Mouse (Mus musculus): ENCODE measurements around the gene Gm36210. TPM values are rescaled to one million over a fixed set of nuclear protein-coding genes. Genes with fewer than 3 reads are reported as not detected.
"Not testable (repeated sequence)": the region's sequence is repeated elsewhere in the genome, so short reads cannot be mapped to it uniquely, and the experiment has no call there.

Gene Gm36210
- total and polyA plus RNA-seq, 3 experiments: 0.23 to 0.45 TPM; not detected in 1

DNA sequence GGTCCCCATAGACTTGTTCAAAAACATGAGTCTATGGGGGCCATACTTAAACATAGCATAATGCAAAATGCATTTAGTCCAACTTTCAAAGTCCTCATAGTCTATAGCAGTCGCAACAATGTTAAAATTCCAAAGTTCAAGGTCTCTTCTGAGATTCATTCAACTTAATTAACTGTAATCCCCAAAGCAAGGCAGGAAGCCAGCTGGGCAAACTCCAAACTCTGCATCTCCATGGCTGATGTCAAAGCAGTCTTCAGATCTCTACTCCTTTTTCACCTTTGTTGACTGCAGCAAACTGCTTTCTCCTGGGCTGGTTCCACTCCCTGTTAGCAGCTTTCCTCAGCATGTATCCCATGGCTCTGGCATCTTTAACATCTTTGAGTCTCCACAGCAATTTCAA, 27.3 kb downstream of the Gm36210 start:
- DNase-seq: not testable (repeated sequence)

DNA sequence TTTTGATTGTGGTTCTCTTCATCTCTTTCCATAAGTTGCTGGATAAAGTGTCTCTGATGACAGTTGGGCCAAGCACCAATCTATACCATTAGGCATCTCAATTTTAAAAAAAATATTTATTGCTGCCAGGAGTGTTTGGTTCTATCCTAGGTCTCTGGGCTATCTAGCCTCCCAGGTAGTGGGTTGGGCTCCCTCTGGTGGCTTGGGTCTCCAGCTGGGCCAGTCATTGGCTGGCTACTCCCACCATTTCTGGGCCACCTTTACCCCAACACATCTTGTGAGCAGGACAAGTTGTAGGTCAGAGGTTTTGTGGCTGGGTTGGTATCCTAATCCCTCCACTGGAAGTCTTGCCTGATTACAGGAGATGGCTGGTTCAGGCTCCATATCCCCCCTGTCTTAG, 28.1 kb downstream of the Gm36210 start:
- DNase-seq: peak; percentile 26

DNA sequence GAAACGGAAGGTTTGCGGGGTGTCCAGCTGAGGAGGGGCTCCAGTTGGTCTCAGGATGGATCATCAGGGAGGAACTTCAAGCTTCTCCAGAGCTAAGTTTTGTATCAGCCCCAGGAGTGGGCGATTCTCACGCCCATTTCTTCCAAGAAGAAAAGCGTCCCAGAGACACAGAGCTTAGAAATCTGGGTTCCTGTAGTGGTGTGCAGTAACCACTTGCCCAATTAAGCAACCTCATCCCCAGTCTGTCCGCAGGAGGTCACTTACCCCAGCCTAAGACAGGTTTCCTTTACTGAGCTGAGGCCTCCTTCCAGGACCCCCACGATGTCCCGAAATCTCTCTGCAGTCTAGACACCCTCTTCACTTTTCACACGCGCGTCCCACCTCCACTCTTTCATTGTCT, 29.1 kb downstream of the Gm36210 start:
- DNase-seq: no peak

DNA sequence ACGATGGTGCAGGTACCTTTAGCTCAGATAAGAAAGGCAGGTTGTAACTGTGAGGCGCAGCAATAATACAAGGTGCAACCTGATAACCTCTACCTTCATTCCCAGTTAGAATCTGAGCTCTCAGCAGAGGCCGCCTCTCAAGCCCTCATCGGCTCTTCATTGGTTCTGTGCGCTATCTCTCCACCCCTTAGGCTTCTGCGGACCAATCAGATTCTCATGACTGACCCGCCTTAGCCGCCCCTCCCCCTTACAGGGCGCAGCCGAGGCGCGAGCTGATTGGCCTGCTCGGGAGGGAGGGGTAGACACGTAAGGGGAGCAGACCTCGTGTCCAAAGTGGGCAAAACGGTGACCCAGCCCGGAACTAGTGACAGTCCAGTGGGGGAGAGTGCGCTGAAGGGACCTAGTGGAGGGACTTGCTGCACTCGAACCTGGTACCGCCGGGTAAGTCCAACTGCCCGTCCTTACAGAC, 29.5 kb downstream of the Gm36210 start, which contains the start of gene Isoc2a:
Gene Isoc2a (plus strand): TSS at position 401 of the 469 bp plus-strand sequence.
- peak; percentile 95 for DNase-seq

DNA sequence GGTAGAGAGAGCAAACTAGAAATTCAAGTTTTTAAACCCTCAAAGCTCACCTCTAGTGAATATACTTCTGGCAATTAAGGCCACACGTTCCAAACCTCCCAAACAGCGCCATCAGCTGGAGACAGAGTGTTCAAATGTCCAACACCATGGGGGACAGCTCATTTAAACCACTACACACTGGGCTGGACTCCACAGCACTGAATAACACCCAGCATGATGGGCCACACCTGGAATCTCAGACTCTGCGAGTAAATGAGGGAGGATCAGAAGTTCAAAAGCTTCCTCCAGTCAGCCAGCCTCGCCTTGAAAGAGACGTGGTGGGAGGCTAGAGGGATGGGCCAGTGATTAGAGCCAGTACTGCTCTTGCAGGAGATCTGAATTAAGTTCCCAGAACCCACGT, 36.2 kb downstream of the Gm36210 start, which contains the start of gene Isoc2b:
Gene Isoc2b (minus strand): TSS at position 126 of the 400 bp plus-strand sequence.
- DNase-seq: no peak

DNA sequence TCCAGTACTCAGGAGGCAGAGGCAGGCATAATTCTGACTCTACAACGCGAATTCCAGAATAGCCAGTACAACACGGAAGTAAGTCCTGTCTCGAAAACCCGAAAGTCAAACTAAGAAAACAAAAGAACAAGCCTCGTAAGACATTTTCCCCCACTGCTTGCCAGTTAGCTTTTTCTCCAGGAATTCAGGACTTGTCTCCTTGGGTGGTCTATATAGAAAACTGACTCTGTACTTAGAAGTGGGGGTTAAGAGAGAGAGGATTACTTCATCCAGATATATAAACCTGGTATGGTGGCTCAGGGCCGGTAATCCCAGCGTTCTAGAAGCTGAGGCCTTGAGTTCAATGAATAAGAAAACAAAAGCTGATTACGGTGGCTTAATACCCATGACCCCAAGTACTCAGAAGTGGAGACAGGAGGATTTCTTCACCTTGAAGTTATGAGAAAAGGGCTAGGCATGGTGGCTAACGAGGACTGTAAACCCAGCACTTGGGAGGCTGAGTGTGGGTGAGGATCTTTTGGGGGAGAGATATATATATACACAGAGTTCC, 39.6 kb downstream of the Gm36210 start:
- DNase-seq: no peak

DNA sequence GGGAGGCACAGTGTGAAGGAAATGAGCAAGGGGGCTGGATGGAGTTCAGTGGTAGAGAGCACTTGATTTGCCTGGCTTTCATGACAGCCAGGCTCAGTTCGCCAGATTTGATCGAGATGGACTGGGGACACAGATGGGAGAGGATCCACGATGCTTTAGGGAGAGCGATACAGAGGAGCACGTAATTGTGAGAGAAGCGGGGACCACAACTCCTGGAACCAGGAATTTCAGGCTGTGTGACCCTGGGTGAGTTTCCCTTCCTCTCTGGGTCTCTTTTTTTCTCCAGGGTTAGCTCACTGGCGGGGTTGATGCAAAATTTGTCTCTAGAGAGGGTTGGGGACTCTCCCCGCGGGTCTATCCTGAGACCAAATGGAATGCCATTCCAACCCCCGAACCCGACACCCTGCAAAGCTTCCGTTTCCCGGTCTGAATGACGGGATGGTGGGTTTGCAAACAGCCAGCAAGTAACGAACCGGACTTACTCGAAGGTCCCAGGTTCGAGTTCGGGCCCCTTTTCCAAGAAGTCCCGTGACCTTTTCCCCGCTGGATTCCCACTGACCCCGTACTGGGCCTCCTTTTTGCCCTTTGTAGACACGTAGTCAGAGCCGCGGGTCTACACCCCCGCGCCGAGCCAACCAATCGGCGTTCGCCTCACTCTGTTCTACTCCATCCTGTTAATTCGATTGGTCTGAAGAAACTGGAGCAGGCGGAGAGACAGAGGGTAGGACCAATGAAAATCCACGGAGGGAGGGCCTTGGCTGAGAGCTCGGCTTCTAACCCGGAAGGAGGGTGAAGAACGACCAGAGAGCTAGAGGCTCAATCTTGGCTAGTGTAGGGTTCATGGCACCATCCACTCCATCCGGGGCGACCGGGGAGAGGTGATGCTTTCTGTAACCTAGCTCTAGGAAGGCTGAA, 40.5 kb downstream of the Gm36210 start:
- DNase-seq: peak; percentile 99

DNA sequence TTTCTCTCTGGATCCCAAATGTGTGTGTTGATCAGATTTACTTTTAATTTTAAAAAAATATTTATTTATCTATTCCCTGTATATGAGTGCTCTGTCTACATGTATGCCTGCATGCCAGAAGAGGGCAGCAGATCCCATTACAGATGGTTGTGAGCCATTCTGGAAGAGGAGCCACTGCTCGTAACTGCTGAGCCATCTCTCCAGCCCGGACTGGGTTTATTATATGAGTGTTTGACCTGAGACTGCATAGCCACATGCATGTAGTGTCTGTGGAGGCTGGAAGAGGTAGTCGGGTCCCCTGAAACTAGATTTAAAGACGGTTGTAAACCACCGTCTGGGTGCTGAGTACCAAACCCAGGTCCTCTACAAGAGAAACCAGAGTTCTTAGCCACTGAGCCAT, 41.2 kb downstream of the Gm36210 start:
- DNase-seq: peak; percentile 65

DNA sequence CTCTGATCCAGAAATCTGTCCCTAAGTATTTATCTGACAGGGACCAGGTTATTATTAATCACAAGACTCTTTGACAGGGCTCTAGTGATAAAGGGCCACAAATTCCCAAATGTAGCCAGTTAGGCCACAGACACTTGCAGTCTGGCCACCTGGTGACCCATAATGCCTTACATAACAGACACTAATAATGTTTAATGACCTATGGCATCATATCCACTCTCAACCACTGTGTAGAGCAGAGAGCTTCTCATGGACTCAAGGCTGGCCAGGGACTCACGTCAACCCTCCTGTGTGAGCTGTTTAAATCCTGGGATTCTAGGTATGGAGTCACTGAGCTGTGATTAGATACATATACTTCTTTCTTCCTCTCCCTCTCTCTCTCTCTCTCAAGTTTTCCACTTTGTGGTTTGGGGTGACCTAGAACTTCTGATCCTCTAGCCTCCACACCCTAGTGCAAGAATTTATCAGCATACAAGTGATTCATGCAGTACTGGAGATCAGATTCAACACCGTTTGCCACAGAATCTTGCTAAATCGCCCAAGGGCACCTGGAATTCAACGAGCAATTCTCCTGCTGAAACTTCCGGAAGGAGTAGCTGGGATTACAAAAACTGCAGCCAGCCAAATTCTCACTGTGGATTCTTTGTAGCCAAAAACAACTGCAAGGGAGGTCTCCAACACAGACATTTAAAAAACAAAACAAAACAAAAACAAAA, 42.0 kb downstream of the Gm36210 start:
- DNase-seq: peak; percentile 65

DNA sequence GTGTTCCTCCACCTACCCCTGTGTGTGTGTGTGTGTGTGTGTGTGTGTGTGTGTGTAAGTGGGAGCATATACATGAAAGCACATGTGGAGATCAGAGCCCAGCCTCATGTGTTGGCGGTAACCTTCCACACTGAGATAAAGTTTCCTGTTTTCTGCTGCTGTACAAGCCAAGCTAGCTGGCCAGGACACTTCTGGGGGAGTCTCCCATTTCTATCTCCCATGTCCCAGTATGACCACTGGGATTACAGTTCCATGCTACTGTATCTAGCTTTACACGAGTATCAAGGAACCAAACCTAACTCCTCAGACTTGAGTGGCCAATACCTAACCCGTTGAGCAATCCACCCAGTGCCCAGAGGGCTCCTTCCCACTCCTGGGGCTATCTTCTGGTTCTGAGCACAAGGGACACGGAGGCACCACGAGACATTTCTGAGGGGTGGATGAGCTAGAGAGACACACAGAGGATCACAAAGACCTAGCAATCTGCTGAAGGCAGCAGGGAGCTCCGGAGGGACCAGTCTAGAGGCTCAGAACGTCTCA, 42.7 kb downstream of the Gm36210 start:
- DNase-seq: peak; percentile 33

DNA sequence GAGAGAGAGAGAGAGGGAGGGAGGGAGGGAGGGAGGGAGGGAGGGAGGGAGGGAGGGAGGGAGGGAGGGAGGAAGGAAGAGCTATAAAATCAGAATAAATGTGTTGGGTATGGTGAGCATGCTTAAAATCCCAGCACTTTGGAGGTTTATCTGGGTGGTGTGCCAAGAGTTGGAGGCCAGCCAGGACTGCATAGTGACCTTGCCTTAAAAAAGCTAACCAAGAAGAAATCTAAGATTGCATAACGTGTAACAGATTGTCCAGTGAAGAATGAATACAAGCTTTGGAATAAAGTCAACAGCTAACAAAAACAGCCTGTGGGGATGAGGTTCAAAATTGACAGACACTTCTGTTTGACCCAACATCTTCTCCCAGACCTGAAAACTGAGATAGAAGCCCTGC, 43.3 kb downstream of the Gm36210 start:
- DNase-seq: peak; percentile 92

DNA sequence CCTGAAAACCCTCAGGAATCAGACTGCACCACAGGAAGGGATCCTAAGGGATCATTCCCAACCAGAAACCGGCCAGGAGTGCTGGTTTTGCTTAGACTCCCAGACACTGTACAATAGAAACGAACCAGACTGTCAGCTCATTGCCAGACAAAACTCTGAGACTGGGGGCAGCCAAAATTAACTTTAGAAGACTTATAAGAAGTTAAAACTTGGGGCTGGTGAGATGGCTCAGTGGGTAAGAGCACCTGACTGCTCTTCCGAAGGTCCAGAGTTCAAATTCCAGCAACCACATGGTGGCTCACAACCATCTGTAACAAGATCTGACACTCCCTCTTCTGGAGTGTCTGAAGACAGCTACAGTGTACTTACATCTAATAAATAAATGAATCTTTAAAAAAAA, 45.4 kb downstream of the Gm36210 start:
- not testable (repeated sequence) for DNase-seq

DNA sequence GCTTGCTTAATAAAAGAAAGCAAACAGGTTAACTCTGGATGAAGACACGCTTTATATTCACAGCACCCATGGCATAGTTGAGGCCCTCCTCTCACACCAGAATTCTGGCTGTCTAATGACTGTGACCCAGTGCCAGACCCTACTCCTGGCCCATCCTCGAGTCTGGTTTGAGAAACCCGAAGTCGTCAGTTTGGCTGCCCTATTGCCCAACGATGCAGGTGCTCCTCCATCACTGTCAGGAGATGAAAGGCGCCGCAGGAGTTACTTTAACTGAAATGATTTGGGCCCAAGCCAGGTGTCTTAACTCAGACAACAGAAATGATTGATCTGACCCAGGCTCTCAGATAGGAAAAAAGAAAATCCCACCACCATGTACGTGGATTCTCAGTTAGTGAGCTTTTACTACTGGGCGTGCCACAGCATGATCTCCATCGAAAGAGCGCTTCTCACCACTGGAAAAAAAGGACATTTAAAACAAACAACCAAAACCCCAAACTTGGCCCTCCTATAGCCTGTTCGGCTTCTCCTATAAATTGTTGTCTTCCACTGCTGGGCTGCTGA, 46.8 kb downstream of the Gm36210 start:
- DNase-seq: no peak

DNA sequence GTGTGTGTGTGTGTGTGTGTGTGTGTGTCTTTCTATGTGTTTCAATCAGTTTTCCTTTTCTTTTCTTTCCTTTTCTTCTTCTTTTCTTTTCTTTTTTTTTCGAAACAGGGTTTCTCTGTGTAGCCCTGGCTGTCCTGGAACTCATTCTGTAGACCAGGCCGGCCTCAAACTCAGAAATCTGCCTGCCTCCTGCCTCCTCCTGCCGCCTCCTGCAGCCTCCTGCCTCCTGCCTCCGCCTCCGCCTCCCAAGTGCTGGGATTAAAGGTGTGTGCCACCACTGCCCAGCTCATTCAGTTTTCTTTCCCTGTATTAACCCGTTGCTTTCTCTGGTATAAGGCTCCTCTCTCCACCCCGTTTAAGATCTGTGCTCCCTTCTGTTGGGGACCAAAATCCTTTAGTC, 49.0 kb downstream of the Gm36210 start:
- DNase-seq: no peak

DNA sequence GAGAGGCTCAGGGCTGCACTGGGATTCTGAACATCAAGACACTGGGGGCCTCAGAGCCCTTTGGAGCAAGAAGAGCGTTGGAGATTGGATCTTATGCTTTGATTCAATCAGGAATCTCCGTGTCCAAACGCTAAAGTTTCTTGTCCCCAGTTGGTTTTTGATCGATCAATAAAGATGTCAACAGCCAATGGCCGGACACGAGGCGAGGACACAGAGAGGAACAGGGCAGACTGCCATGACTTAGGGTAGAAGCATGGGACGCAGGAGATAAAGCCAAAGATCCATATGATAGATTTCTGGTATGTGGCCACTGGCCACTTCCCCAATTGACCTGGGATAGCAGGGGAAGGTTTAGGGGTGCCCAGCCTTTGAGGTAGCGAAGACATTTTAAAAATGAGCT, 49.8 kb downstream of the Gm36210 start:
- DNase-seq: no peak

DNA sequence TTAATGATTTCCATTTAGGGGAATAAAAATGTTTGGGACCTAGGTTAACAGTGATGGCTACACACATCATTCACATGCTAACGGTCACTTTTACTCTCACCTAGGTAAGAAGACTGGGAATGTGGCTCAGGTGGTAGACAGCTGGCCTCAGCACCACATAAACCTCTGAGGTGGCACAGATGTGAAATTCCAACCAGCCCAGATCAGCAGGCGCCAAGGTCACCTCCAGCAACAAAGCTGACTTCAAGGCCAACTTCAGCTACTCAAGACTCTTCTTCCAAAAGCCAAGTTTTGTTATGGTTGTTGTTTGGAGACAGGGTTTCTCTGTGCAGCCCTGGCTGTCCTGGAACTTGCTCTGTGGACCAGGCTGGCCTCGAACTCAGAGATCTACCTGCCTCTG, 52.7 kb downstream of the Gm36210 start:
- no peak for DNase-seq

DNA sequence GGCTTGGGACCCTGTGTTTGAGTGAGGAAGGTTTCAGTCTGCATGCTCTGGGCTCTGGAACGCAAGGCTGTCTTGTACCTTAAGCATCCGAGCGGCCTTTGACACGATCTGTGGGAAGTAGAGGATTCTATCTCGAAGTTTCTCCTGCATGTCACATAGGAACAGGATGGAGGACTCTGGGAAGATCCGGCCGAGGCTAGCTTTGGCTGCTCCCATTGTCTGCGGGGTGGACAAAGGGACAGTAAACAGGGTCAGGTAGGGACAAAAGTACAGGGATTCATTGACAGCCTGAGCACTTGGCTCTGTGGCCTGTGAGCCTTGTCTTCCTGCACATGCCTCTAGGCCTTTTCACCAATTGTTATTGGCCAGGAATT, 55.0 kb downstream of the Gm36210 start:
- no peak for DNase-seq

DNA sequence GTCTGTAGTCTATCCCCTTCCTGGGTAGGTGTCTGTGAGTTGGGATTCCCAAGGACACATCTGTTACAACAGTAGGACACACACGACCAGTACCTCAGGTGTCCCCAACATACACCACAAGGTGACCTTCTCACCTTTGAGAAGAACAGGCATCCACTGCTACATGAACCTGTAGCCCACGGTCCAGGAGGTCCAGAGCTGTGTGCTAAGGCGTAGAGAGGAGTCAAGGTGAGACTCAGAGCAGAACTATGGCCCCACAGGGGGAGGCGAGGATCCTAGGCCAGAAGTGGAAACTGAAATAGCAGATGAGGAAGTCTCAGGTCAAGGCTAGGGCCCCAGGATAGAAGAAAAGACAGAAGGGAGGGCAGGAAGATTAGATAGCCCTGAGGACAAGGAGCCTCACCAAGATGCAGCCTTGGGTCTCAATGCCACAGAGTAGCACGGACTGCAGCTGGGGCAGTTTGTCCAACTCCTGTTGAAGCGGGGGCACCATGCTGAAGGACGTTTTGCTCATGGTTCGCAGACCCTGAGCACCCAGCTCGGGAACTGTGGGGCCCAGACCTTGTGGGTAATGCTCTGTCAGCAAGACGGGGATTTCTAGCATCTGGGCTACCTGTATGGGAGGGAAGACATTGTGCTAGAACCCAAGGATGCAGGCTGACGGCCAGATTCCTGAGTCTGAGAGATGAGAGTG, 55.5 kb downstream of the Gm36210 start:
- DNase-seq: no peak

DNA sequence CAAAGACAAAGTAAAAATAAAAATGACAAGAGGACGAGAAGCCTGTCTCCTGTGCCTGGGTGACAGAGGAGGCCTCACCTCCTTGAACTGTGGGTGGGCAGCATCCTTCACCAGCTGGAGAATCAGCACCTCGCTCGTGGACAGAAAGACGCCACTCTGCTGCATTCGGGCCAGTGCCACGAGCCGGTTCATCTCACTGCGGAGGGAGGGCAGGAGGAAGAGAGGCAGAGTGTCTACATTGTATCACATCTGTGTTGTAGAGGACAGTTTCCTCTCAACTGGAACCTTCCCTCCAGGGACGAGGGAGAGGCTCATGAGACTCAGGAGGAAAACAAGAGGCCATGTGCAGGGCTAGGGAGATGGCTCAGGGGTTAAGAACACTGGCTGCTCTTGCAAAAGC, 56.9 kb downstream of the Gm36210 start:
- DNase-seq: no peak
